Mouse (Mus musculus) c-Kit-positive CD71-positive TER-119-negative erythroid progenitor cells, embryonic 14.5 days (primary cell): ENCODE results near the gene Adipor2.
A peak's percentile ranks its signal among the peaks of the same experiment; 100 is the strongest.
"Not testable (repeated sequence)": the region's sequence is repeated elsewhere in the genome, so short reads cannot be mapped to it uniquely, and the experiment has no call there.

ENCODE experiments used
- DNase-seq: peaks from one replicate; pipeline ENCODE4 v3.0.0-alpha.2; 2013; ENCODE audit warnings: low read depth

The Adipor2 gene

DNA sequence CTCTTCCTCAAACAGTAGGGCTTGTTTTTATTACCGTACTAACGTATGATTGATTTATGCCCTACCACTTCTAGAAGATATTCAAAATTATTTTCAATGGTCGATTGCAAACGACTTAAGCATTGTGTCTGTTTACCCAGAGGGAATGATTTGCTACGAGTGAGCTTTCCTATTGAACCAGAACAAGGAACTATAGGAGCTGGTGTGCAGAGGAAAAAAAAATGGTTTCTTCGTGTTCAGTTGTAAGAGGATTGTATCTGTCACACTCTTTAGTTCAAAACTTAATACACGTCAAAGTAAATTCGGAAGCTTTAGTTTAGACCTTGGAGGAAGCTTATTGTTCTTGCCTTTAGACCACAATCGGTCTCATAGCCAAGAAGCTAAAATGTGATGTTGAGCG lies 28.4 kb downstream of the Adipor2 start:
- no peak for DNase-seq

DNA sequence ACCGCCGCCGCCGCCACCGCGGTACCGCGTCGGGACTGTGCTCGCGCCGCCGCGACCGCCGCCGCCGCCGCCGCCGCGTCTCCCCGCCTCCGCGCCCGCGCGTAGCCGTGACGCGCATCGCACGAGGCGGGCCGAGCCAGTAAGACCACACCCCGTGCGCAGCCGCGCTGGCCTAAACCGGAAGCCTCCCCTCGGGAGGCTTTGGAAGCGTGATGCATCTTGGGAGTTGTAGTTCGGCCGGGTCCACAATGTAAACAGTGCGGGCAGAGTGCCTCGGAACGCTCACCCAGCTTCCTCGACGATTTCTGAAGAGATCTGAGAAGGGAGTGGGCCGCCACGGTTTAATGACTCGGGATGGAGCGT lies 28.9 kb downstream of the Adipor2 start:
- peak; percentile 96 for DNase-seq

DNA sequence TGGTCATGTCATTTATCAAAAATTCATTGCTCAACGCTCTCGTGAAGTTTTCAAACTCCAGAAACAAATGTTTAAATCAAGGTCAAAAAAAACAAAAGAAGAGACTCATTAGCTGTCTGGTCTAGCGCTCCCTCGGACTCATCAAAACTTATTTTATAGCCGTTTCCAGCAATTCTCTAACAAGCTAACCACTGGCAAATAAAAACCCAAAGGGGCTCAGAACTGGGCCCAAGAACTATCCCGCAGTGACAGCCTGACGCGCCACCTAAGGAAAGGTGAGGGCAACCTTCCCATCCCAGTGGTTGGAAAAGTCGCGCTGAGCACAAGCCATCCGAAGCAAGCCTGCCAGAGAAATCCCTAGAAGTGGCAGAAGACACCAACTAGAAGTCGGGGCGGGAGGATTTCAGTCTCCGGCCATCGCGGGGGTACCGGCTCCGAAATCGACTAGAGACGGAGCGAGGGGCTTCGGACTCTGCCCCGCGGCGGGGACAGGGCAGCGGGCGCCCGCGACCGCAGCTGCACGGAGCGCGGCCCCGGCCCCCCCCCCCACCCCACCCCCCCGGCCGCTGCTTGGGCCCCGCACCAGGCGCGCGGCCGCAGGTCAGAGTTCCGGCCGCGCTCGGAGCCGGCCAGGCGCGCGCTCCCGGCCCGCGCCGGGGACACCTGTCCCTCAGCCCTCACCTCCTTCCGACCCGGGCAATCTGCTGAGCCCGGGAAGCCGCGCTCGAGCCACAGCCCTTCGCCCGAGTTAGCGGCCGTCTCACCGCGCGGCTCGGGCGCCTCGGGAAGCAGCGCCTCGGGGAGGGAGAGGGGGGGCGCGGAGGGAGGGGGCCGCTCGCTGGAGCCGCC lies 29.5 kb downstream of the Adipor2 start:
- DNase-seq, result no peak

DNA sequence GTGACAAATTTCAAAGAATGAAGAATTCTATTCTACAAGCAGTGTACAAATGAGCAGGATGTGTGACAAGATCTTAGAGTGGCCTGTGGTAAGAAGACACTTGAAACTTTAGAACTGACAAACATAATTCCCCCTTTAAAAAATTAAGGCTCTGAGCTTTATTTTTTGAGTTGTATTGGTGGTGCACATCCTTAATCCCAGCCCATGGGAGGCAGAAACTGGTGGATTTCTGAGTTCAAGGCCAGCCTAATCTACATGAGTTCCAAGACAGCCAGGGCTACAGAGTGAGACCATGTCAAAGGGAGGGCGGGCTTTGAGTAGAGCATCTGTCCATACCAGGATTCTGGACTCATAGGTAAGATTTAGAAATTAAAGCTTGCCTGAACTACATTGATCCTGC lies 30.7 kb downstream of the Adipor2 start:
- DNase-seq, result no peak

DNA sequence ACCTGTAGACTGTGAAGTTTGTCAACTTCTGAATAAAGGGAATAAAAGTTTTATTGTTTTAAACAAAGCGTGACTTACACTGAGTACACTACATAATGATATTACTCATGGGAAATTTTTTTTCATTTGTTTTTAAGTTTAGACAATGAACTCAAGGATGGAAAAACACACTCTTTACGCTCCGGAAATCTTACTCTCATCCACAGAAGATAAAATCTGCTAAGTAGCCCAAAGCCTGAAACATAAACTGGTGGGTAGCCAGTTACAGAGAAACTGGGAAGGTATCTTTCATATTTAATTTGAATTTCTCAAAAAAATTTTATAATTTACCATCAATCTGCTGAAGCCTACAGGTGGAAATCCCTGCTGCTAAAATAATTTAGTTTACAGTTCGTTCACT lies 31.1 kb downstream of the Adipor2 start:
- DNase-seq, result no peak

- DNase-seq, result no peak
Observed at GRCm38 (mm10) chr6:119385668-119386067, 31.8 kb downstream of the Adipor2 start.

GRCm38 (mm10) chr6:119378631-119379030 lies 38.9 kb downstream of the Adipor2 start:
- DNase-seq, result no peak

- DNase-seq, result no peak
Observed at GRCm38 (mm10) chr6:119377613-119378012, 39.9 kb downstream of the Adipor2 start.

GRCm38 (mm10) chr6:119375035-119375434 lies 42.5 kb downstream of the Adipor2 start:
- no peak for DNase-seq

DNA sequence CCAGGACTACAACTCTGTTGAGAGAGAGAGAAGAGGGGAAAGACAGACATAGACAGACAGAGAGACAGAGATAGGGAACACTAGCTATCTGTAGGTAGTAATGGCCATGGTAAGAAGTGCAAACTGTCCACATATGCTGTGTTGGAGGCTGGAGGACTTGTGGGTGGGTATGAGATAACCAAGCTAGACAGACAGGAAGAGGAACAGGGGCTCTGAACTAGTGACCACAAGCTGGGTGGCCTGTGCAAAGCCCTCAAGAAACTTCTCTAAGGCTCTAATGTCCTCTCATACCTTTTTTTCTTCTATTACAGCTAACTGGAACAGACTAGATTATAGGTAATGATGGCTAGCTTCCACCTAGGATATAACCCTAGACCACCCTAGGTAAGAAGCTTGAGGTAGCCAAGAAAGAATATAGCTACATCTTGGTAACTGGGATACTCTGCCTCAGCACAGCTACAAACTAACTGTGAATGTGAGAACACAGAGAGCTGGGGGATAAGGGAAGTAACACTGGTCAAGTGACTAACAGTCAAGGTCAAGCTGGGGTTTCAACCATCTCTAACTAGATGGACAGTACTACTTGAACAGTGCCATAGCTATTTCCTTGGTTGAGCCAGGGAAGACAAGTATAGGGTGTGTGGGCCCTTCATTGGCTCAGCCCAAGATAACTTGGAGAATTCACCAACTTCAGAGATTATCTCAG lies 44.4 kb downstream of the Adipor2 start:
- DNase-seq, result no peak

GRCm38 (mm10) chr6:119372237-119372636 lies 45.3 kb downstream of the Adipor2 start:
- no peak for DNase-seq

GRCm38 (mm10) chr6:119371624-119372023 lies 45.9 kb downstream of the Adipor2 start:
- DNase-seq, result no peak

- DNase-seq, result no peak
Observed at GRCm38 (mm10) chr6:119367382-119367781, 50.1 kb downstream of the Adipor2 start.

DNA sequence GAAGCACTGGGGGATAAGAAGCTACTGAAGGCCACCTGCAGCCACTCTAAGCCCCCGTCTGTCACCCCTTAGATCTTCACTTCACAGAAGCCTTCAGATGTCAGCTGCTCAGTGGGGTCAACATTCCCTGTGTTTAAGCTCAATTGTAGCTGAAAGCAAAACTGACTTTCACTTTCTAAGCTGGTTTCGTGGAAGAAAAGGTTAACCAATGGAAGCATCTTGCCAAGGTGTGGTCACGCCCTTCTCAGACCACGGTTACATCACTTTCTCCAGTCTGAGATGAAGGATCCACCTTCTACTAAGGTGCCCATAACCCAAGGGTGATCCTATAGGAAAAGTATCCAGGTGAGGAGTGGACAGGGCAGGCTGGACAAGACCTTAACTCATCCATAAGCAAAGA lies 50.7 kb downstream of the Adipor2 start:
- DNase-seq, result not testable (repeated sequence)

- no peak for DNase-seq
Observed at GRCm38 (mm10) chr6:119363593-119363992, 53.9 kb downstream of the Adipor2 start.

GRCm38 (mm10) chr6:119360925-119361702 lies 56.4 kb downstream of the Adipor2 start:
- peak; percentile 74 for DNase-seq

- DNase-seq, result not testable (repeated sequence)
Observed at GRCm38 (mm10) chr6:119360250-119360649, 57.3 kb downstream of the Adipor2 start.

GRCm38 (mm10) chr6:119358020-119358571 lies 59.4 kb downstream of the Adipor2 start:
- no peak for DNase-seq

DNA sequence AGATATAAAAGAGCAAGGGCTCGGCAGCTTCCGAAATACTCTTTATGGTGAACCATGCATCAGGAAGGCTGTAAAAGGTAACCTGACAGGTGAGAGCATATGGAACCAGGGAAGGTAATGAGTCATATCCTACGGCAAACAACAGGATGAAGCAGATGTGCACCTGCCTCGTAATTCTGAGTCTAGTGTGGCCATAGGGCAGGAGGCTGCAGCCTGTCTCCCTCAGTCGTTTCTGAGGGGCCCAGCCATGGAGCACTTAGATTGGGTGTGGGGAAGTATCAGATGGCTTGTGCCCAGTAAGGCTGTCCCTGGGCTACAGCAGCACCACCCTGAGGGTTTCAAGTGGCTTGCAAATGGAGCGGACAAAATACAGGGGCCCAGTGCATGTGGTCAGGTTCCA lies 65.0 kb downstream of the Adipor2 start:
- DNase-seq, result no peak

DNA sequence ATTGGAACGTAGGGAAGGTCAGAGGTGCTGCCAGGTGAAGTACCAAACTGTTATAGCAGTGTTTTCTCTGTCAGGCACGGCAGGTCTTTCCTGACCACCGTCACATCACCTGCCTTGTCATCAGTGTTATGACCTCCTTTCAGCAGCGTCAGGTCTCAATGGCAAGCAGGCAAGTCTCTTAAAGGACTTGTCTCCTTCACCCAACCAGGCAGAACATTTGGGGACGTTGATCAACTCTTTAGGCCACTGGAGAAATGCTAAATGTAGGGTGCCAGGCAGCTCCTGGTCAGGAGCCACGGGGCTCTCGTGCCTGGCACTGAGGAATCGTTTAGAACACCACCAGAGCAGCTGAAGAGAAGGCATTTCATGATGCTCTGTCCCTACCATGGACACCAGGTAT lies 65.8 kb downstream of the Adipor2 start:
- no peak for DNase-seq

DNA sequence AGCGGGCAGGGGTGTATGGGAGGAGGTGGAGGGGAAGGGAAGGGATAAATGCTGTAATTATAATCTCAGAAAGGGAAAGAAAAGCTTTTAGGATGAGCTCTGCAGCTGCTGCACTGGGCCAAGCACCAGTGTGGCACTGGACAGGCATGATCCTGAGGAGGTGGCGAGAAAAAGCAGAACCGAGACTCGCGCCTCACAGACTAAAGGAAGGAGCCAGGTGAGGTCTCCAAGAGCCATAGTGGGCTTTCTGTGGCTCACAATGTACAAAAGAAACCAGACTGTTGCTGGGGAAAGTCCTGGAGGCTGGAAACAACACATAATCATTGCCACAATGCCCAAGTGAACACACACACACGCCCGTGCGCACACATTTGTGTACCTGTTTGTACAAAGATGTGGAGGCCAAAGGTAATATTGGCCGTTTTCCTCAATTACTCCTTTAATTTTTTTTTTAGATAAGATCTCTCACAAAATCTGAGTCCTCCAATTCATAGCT lies 66.8 kb downstream of the Adipor2 start:
- DNase-seq, result no peak

DNA sequence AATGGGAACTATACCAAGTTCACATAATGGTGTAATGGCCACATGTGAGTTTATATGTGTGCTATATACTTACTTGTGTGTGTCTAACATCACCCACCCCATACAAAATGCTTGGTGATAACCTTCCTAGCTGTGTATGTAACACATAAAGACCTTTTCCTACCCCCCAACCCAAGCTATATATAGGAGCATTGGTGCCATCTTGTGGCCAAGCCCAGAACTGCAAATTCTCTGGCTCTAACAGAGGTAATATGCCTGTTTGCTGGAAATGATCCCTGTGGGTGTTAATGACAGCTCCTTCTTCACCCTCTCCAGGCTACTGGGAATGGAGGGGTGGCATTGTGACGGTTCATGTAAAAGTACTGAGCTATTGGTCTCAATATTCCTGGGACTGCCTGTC lies 69.3 kb downstream of the Adipor2 start:
- DNase-seq, result peak; percentile 45
